Comparison of ENCODE assay signal across 30 mouse cellular contexts in the genomic region with DNA sequence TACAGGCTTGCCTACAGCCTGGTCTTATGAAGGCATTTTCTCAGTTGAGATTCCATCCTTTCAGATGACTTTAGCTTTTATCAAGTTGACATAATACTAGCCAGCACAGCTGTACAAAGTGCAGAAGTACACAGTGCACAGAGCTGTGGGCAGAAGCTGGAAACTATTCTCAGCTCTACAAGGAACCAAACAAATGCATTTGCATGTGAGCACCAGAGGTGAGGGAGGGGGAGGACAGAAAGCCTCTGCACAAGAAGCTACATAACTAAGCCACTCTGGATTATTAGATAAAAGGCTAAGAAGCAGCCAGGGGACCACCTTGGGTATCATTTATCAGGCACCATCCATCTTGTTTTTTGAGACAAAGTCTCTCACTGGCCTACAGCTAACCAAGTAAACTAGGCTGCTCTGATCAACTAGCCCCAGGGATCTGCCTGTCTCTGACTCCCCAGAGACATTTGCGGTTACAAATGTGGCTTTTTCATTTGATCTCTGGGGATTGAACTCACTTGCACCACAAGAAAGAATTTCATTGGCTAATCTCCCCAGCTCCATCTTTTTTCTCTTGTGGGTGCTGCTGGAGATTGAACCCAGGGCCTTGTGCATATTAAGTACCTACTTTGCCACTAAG. TPM values are rescaled to one million over a fixed set of nuclear protein-coding genes. Genes with fewer than 3 reads are reported as not detected.
DNase-seq lines count a peak whose midpoint lies in the region; ATAC-seq and TF ChIP-seq lines count a peak whose summit lies in the region.
"Had no signal": no experiment of that assay in that cellular context is flagged by ENCODE, and none has a peak within 500 bp of the region (broad histone marks: within the 10 kb centered on the region; RNA-seq: fewer than 3 reads in every experiment).

No protein-coding gene starts in this region.

- H3K9ac ChIP-seq in kidney, embryonic 16.5 days (replicated peaks; ENCODE audit: low read length): no peak overlapping the region
- H3K9ac ChIP-seq: forebrain, embryonic 13.5 days; hindbrain, embryonic 12.5 days; intestine, embryonic 15.5 days; liver, embryonic 12.5 days; midbrain, embryonic 12.5 days; neural tube, embryonic 12.5 days had no signal

- 86% methylated on average over 1 of the region's 1 CpGs for WGBS in kidney, embryonic 16.5 days
- 33% methylated on average over 1 of the region's 1 CpGs for WGBS in spleen, adult 2 months

- H3K36me3 ChIP-seq in kidney, embryonic 16.5 days (ENCODE audit: insufficient read depth, low read length): no peaks in the 10 kb centered on the region
- H3K36me3 ChIP-seq in spleen, adult 2 months (ENCODE audit: control insufficient read depth, insufficient read depth, low read length): no peaks in the 10 kb centered on the region
- H3K36me3 ChIP-seq: hindbrain, embryonic 12.5 days; intestine, embryonic 15.5 days; liver, embryonic 12.5 days; midbrain, embryonic 12.5 days; neural tube, embryonic 12.5 days had no signal

- H3K4me1 ChIP-seq in kidney, embryonic 16.5 days (ENCODE audit: insufficient read depth, low read length): peaks cover 5% of the 10 kb centered on the region
- peaks cover 5% of the 10 kb centered on the region; the same call in 1 of the 2 replicates for H3K4me1 ChIP-seq in spleen, adult 2 months (ENCODE audit: control insufficient read depth, insufficient read depth, insufficient read length)
- H3K4me1 ChIP-seq: neural tube, embryonic 12.5 days had no signal

- no peak overlapping the region for H3K4me3 ChIP-seq in kidney, embryonic 16.5 days (ENCODE audit: low read length)
- no peak overlapping the region for H3K4me3 ChIP-seq in spleen, adult 2 months (ENCODE audit: extremely low read depth, insufficient read depth, insufficient read length)
- H3K4me3 ChIP-seq: forebrain, embryonic 13.5 days; hindbrain, embryonic 12.5 days; intestine, embryonic 15.5 days; liver, embryonic 12.5 days; megakaryocyte, embryonic 14.5 days; midbrain, embryonic 12.5 days; myocyte; neural tube, embryonic 12.5 days had no signal

- ATAC-seq in kidney, embryonic 16.5 days (ENCODE audit: low FRiP score, low TSS enrichment): no peak
- ATAC-seq: forebrain, embryonic 13.5 days; hindbrain, postnatal 0 days; intestine, embryonic 15.5 days; liver, embryonic 12.5 days; lung, postnatal 0 days had no signal

- no peak overlapping the region for H3K4me2 ChIP-seq in kidney, embryonic 16.5 days (replicated peaks; ENCODE audit: low read depth, low read length)
- H3K4me2 ChIP-seq: forebrain, embryonic 13.5 days; heart, embryonic 11.5 days; hindbrain, embryonic 12.5 days; intestine, embryonic 15.5 days; liver, embryonic 12.5 days; midbrain, embryonic 12.5 days; neural tube, embryonic 12.5 days had no signal

- TF ChIP-seq CTCF in spleen, adult 2 months (IDR thresholded peaks at IDR 0.05; ENCODE audit: extremely low read depth, insufficient read depth, insufficient read length, insufficient replicate concordance): no peak

- H3K9me3 ChIP-seq in kidney, embryonic 16.5 days (ENCODE audit: low read length): no peaks in the 10 kb centered on the region
- H3K9me3 ChIP-seq: forebrain, embryonic 13.5 days; G1E; hindbrain, embryonic 12.5 days; intestine, embryonic 15.5 days; liver, embryonic 12.5 days; midbrain, embryonic 12.5 days; neural tube, embryonic 12.5 days had no signal

- peak; percentile 12 to 20 for DNase-seq in kidney, postnatal 36 days
- DNase-seq in spleen, adult 2 months (ENCODE audit: low read depth in 1 of 2, low spot score in 2 of 2): peak; percentile 44 to 84
- no peak for DNase-seq in spleen, postnatal 4 days (ENCODE audit: low spot score in 2 of 2)
- peak; percentile 66 to 72 for DNase-seq in spleen, postnatal 36 days (ENCODE audit: low spot score in 2 of 2)
- DNase-seq in right cerebral cortex, postnatal 10 days (ENCODE audit: low spot score in 2 of 2): no peak
- no peak for DNase-seq in cerebellum, adult 11-12 months
- DNase-seq: adrenal gland, adult 8-10 months; cerebellum, adult 8-10 months; cerebellum, postnatal 25 days; gastrocnemius, postnatal 14 days; heart, postnatal 36 days; kidney, postnatal 4 days; lung, adult 18-20 months; lung, postnatal 4 days; thymus, adult 18-20 months; thymus, postnatal 25 days had no signal

- no peak for TF ChIP-seq POLR2A in spleen, adult 2 months (IDR thresholded peaks at IDR 0.05; ENCODE audit: low read depth, low read length)

- no peak overlapping the region for H3K27ac ChIP-seq in kidney, embryonic 16.5 days (ENCODE audit: low read length)
- H3K27ac ChIP-seq in spleen, adult 2 months (ENCODE audit: insufficient read depth, low read length): peak overlapping the region; percentile 64
- H3K27ac ChIP-seq: forebrain, embryonic 13.5 days; hindbrain, embryonic 12.5 days; hindbrain, postnatal 0 days; intestine, embryonic 15.5 days; liver, embryonic 12.5 days; midbrain, embryonic 12.5 days; neural tube, embryonic 12.5 days; stomach, postnatal 0 days had no signal

- no peaks in the 10 kb centered on the region for H3K27me3 ChIP-seq in kidney, embryonic 16.5 days (ENCODE audit: insufficient read depth, low read length)
- H3K27me3 ChIP-seq in spleen, adult 2 months (ENCODE audit: control insufficient read depth, insufficient read depth, low read length): no peaks in the 10 kb centered on the region
- H3K27me3 ChIP-seq: forebrain, embryonic 13.5 days; hindbrain, embryonic 12.5 days; intestine, embryonic 15.5 days; liver, embryonic 12.5 days; megakaryocyte, embryonic 14.5 days; midbrain, embryonic 12.5 days; neural tube, embryonic 12.5 days had no signal

RNA-seq across cellular contexts. Expression of a gene that starts 3.0 kb away (rescaled TPM):
- 22.0 and 22.9 TPM in 2 replicates for polyA plus RNA-seq in kidney, embryonic 16.5 days (2015; fragmentation: Nextera tagmentation; extraction: Ambion mirVana)
- 7.6 and 14.3 TPM in 2 replicates for polyA plus RNA-seq in spleen, adult 2 months (2012; rRNA removed)

RNA-seq across cellular contexts. Expression of a gene that starts 29.9 kb away (rescaled TPM):
- polyA plus RNA-seq in kidney, embryonic 16.5 days (2015; fragmentation: Nextera tagmentation; extraction: Ambion mirVana): 234 and 247 TPM in 2 replicates
- 33.8 and 38.6 TPM in 2 replicates for polyA plus RNA-seq in spleen, adult 2 months (2012; rRNA removed)

Comparison
In these comparisons a context has a peak if more than half of its experiments do, and no peak if none do; other contexts are left out.
1. DNase-seq: peak in kidney, postnatal 36 days (2 of 2), spleen, adult 2 months (2 of 2) and spleen, postnatal 36 days (2 of 2); none in spleen, postnatal 4 days (0 of 2), right cerebral cortex, postnatal 10 days (0 of 2) and cerebellum, adult 11-12 months (single experiment).